Mouse (Mus musculus) neural tube, embryonic 11.5 days (tissue): ENCODE results near the gene Pced1a. TPM values are rescaled to one million over a fixed set of nuclear protein-coding genes. Genes with fewer than 3 reads are reported as not detected.

Experiments
- ATAC-seq: fragments of 200-750 bp; cut with Nextera tagmentation; 2 replicates; pipeline ENCODE4 v1.8.0; 2017; ENCODE audit warnings: moderate number of reproducible peaks, mild to moderate bottlenecking, moderate TSS enrichment, moderate library complexity; ENCODE audit not compliant: insufficient read depth, low FRiP score, low TSS enrichment
- DNase-seq: peaks from one replicate; pipeline ENCODE4 v3.0.0-alpha.2; 2015; ENCODE audit warnings: low spot score
- H3K27ac ChIP-seq: fragments of 300-500 bp; sonication (generic); 2 replicates; pipeline ENCODE4 v1.5.1; 2014; ENCODE audit warnings: low read depth, mild to moderate bottlenecking, low read length
- H3K27me3 ChIP-seq: fragments of 300-500 bp; sonication (generic); 2 replicates; pipeline ENCODE4 v1.6.1; 2014; ENCODE audit warnings: mild to moderate bottlenecking, low read length, mixed read lengths; ENCODE audit not compliant: control insufficient read depth, insufficient read depth
- H3K36me3 ChIP-seq: fragments of 300-500 bp; sonication (generic); 2 replicates; pipeline ENCODE4 v1.6.1; 2014; ENCODE audit warnings: mild to moderate bottlenecking, low read length, moderate library complexity, mixed read lengths; ENCODE audit not compliant: control insufficient read depth, insufficient read depth
- H3K4me1 ChIP-seq: fragments of 300-500 bp; sonication (generic); 2 replicates; pipeline ENCODE4 v1.6.1; 2014; ENCODE audit warnings: low read length, mixed read lengths; ENCODE audit not compliant: control insufficient read depth, insufficient read depth
- H3K4me2 ChIP-seq: fragments of 300-500 bp; sonication (generic); 2 replicates; pipeline ENCODE4 v1.6.1; 2014; ENCODE audit warnings: low read depth, mild to moderate bottlenecking, moderate library complexity
- H3K4me3 ChIP-seq: fragments of 300-500 bp; sonication (generic); 2 replicates; pipeline ENCODE4 v1.5.1; 2014; ENCODE audit warnings: low read depth, low read length
- H3K9ac ChIP-seq: fragments of 300-500 bp; sonication (generic); 2 replicates; pipeline ENCODE4 v1.6.1; 2014; ENCODE audit warnings: mild to moderate bottlenecking, low read length
- H3K9me3 ChIP-seq: fragments of 300-500 bp; sonication (generic); 2 replicates; pipeline ENCODE4 v1.6.1; 2016; ENCODE audit warnings: low read length; ENCODE audit not compliant: control insufficient read depth
- WGBS: fragments of 180-500 bp; shearing (Covaris S2); extraction: QIAGEN DNeasy Blood & Tissue Kit; methylation state at CpG from one replicate; pipeline ENCODE4 v1.1.7; 2014; 5-methylcytosine and 5-hydroxymethylcytosine counted together
- polyA plus RNA-seq: library from polyadenylated mRNA; unstranded; fragments of >200 nt; fragmentation: Nextera tagmentation; extraction: Ambion mirVana; gene quantifications from 2 replicates; pipeline ENCODE4 v1.2.1, GENCODE M21; 2014

Gene Pced1a
- polyA plus RNA-seq, 1 experiment from 2014 or later = 9.0 TPM

DNA sequence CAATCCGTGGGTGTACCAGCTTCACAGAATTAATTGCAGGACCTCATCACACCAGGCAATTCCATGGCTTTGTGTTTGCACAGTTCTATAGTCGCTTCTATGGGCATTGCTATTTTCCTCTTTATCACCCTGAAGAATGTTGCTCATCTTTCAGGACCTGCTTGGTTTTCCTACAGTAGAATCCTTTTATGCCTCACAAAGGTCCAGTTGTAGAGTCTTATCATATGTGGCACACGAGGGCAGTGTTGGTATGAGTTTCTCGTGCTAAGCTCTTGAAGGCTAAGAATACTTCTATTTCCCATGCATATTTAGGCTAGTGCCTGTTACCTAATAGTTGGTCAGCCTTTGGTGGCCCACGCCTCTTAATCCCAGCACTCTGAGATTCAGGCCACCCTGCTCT lies 611 bp upstream of the Pced1a start:
- peak overlapping the region; percentile 72 for H3K4me3 ChIP-seq
- H3K4me1 ChIP-seq = peaks cover 8% of the 10 kb centered on the region; the same call in 1 of the 2 replicates
- H3K9ac ChIP-seq = peak overlapping the region; percentile 72
- H3K4me2 ChIP-seq = peak overlapping the region; percentile 55
- no peak overlapping the region for H3K27ac ChIP-seq
- no peaks in the 10 kb centered on the region for H3K27me3 ChIP-seq
- H3K36me3 ChIP-seq = peaks cover 2% of the 10 kb centered on the region; the same call in 1 of the 2 replicates
- no peak for DNase-seq
- no peak for ATAC-seq
- 63% methylated on average over 5 of the region's 5 CpGs for WGBS
- H3K9me3 ChIP-seq = no peaks in the 10 kb centered on the region

- no peaks in the 10 kb centered on the region for H3K27me3 ChIP-seq
- H3K27ac ChIP-seq = peak overlapping the region; percentile 66; the same call in 1 of the 2 replicates
- peaks cover 8% of the 10 kb centered on the region; the same call in 1 of the 2 replicates for H3K4me1 ChIP-seq
- peak overlapping the region; percentile 72 for H3K4me3 ChIP-seq
- ATAC-seq (peak; percentile 68), DNase-seq (peak; percentile 88)
- peak overlapping the region; percentile 55 for H3K4me2 ChIP-seq
- H3K9ac ChIP-seq = peak overlapping the region; percentile 72
- peaks cover 2% of the 10 kb centered on the region; the same call in 1 of the 2 replicates for H3K36me3 ChIP-seq
- no peaks in the 10 kb centered on the region for H3K9me3 ChIP-seq
- 18% methylated on average over 49 of the region's 49 CpGs for WGBS
Measured at GRCm38 (mm10) chr2:130423397-130424125, 940 bp downstream of the Pced1a start.

- Histone ChIP-seq H3K27ac (no peak overlapping the region), H3K27me3 (no peaks in the 10 kb centered on the region), H3K4me3 (no peak overlapping the region), H3K4me2 (no peak overlapping the region), H3K9ac (no peak overlapping the region), H3K36me3 (peaks cover 2% of the 10 kb centered on the region; the same call in 1 of the 2 replicates), H3K4me1 (peaks cover 8% of the 10 kb centered on the region; the same call in 1 of the 2 replicates), H3K9me3 (no peaks in the 10 kb centered on the region)
- no peak for DNase-seq
- no peak for ATAC-seq
- 95% methylated on average over 26 of the region's 26 CpGs for WGBS
Measured at GRCm38 (mm10) chr2:130421781-130422620, 2.5 kb downstream of the Pced1a start.

DNA sequence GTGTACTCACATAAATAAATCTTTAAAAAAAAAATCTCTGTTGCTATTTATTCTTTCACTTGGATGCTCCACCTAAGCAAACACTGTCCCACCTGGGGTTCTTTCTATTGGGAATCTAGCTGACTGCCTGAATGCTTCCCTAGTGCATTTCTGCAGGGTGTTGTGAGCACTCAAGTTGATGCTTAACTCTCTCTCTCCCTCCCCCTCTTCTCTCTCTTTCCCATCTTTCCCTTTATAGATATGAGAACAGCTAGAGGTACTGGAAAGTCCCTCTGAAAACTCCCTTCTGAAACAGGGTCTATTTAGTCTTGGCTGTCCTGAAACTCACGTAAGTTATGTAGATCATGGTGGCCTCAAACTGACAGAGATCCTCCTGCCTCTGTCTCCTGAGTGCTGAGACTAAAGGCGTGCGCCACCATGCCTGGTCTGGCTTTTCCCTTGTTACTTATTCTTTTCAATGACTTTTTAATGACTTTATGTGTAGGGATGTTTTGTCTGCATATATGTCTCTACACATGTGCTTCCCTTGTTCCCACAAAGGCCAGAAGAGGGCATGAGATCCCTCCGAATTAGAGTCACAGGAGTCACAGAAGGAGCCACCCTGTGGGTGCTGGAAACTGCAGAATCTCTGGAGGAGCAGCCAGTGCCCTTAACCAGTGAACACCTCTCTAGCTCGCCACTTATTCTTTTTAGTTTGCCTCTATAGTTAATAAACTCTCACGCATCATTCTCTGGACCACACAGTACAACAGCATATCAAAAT lies 10.2 kb downstream of the Pced1a start:
- Histone ChIP-seq H3K9ac (no peak overlapping the region), H3K4me3 (no peak overlapping the region), H3K36me3 (no peaks in the 10 kb centered on the region), H3K27me3 (no peaks in the 10 kb centered on the region), H3K9me3 (no peaks in the 10 kb centered on the region), H3K27ac (no peak overlapping the region), H3K4me1 (no peaks in the 10 kb centered on the region), H3K4me2 (no peak overlapping the region)
- WGBS = 76% methylated on average over 6 of the region's 6 CpGs
- DNase-seq = no peak
- no peak for ATAC-seq

DNA sequence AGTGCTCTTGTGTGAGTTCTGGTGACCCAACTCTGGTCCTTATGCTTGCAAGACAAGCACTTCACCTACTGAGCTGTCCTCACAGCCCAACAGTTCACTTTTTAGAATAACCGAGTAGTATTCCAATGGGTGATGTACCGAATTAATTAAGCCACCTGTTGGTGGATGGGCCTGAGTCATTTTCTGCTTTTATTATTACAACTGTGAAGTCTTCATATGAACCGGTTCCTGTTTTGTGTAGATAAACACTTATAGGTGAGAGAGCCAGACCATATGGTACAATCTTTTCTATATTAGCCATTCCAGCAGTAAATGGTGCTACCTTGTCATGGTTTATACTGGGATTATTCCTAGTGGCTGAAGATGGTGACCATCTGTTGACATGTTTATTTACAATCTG lies 11.7 kb downstream of the Pced1a start:
- Histone ChIP-seq H3K27me3 (no peaks in the 10 kb centered on the region), H3K9me3 (no peaks in the 10 kb centered on the region), H3K9ac (no peak overlapping the region), H3K4me3 (no peak overlapping the region), H3K27ac (no peak overlapping the region), H3K4me1 (no peaks in the 10 kb centered on the region), H3K4me2 (no peak overlapping the region), H3K36me3 (no peaks in the 10 kb centered on the region)
- no peak for ATAC-seq
- WGBS = 83% methylated on average over 3 of the region's 3 CpGs
- DNase-seq = no peak

- Histone ChIP-seq H3K9ac (no peak overlapping the region), H3K4me1 (no peaks in the 10 kb centered on the region), H3K27me3 (no peaks in the 10 kb centered on the region), H3K36me3 (no peaks in the 10 kb centered on the region), H3K4me3 (no peak overlapping the region), H3K27ac (no peak overlapping the region), H3K4me2 (no peak overlapping the region), H3K9me3 (no peaks in the 10 kb centered on the region)
- ATAC-seq (peak; percentile 58; the same call in 1 of the 2 replicates), DNase-seq (peak; percentile 87)
- 42% methylated on average over 16 of the region's 16 CpGs for WGBS
Measured at GRCm38 (mm10) chr2:130411558-130412495, 12.7 kb downstream of the Pced1a start.

GRCm38 (mm10) chr2:130408194-130408593 lies 16.3 kb downstream of the Pced1a start:
- no peak overlapping the region for H3K27ac ChIP-seq
- H3K4me1 ChIP-seq = no peaks in the 10 kb centered on the region
- H3K27me3 ChIP-seq = no peaks in the 10 kb centered on the region
- H3K9ac ChIP-seq = no peak overlapping the region
- no peaks in the 10 kb centered on the region for H3K9me3 ChIP-seq
- 28% methylated on average over 6 of the region's 6 CpGs for WGBS
- no peak for ATAC-seq
- no peak overlapping the region for H3K4me3 ChIP-seq
- no peaks in the 10 kb centered on the region for H3K36me3 ChIP-seq
- H3K4me2 ChIP-seq = no peak overlapping the region
- DNase-seq = peak; percentile 43
